Mouse (Mus musculus) midbrain, embryonic 12.5 days (tissue): ENCODE measurements around the gene Gpr62. TPM values are rescaled to one million over a fixed set of nuclear protein-coding genes. Genes with fewer than 3 reads are reported as not detected.

ENCODE experiments used
- ATAC-seq: fragments of 200-750 bp; cut with Nextera tagmentation; 2 replicates; pipeline ENCODE4 v1.8.0; 2017; ENCODE audit warnings: low read depth, moderate TSS enrichment, moderate library complexity; ENCODE audit not compliant: low FRiP score
- H3K27ac ChIP-seq: fragments of 300-500 bp; sonication (generic); replicated peaks from 2 replicates; pipeline ENCODE4 v1.5.1; 2016; ENCODE audit warnings: mild to moderate bottlenecking
- H3K27me3 ChIP-seq: fragments of 300-500 bp; sonication (generic); 2 replicates; pipeline ENCODE4 v1.6.1; 2016; ENCODE audit warnings: mild to moderate bottlenecking
- H3K36me3 ChIP-seq: fragments of 300-500 bp; sonication (generic); 2 replicates; pipeline ENCODE4 v1.6.1; 2016
- H3K4me1 ChIP-seq: fragments of 300-500 bp; sonication (generic); 2 replicates; pipeline ENCODE4 v1.6.1; 2016
- H3K4me2 ChIP-seq: fragments of 300-500 bp; sonication (generic); replicated peaks from 2 replicates; pipeline ENCODE4 v1.6.1; 2016; ENCODE audit warnings: mild to moderate bottlenecking, moderate library complexity
- H3K4me3 ChIP-seq: fragments of 300-500 bp; sonication (generic); 2 replicates; pipeline ENCODE4 v1.5.1; 2016; ENCODE audit warnings: mild to moderate bottlenecking
- H3K9ac ChIP-seq: fragments of 300-500 bp; sonication (generic); replicated peaks from 2 replicates; pipeline ENCODE4 v1.6.1; 2016; ENCODE audit warnings: mild to moderate bottlenecking, moderate library complexity
- H3K9me3 ChIP-seq: fragments of 300-500 bp; sonication (generic); 2 replicates; pipeline ENCODE4 v1.6.1; 2016; ENCODE audit warnings: mild to moderate bottlenecking
- WGBS: fragments of 180-500 bp; shearing (Covaris S2); methylation state at CpG from one replicate; pipeline ENCODE4 v1.1.7; 2016; 5-methylcytosine and 5-hydroxymethylcytosine counted together
- polyA plus RNA-seq: library from polyadenylated mRNA; unstranded; fragments of >200 nt; fragmentation: Nextera tagmentation; extraction: Ambion mirVana; gene quantifications from 2 replicates; pipeline ENCODE4 v1.2.1, GENCODE M21; 2016

Gpr62 gene
- polyA plus RNA-seq, 1 experiment from 2014 or later = 0.71 TPM

DNA sequence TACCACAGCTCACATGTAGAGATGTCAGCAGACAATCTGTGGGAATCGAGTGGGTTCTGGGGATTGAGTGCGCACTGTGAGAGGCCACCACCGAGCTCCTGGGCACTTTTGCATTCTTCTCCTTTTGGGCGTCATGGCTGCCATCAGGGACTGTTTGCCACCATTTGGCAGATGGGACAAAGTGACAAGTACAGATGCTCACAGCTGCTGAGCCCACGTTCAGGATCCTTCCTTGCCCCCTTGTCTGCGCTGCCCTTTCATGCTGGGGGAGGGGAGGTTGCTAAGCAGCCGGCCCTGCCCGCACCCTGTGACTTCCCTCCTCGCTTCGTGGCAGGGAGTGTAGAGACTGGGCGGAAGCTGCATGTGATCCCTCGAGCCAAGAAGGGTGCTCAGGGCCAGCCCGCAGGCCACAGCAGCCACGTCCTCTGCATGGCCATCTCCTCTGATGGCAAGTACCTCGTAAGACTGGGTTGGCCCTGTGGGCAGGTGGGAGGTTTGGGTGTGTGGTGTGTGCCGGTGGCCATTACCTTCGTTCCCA is 16.9 kb upstream of the Gpr62 start:
- H3K4me2 ChIP-seq = no peak overlapping the region
- WGBS = 89% methylated on average over 17 of the region's 17 CpGs
- no peaks in the 10 kb centered on the region for H3K27me3 ChIP-seq
- H3K27ac ChIP-seq = no peak overlapping the region
- H3K9me3 ChIP-seq = no peaks in the 10 kb centered on the region
- no peak overlapping the region for H3K9ac ChIP-seq
- H3K36me3 ChIP-seq = peaks cover 53% of the 10 kb centered on the region
- ATAC-seq = no peak
- peaks cover 11% of the 10 kb centered on the region for H3K4me1 ChIP-seq
- H3K4me3 ChIP-seq = no peak overlapping the region

DNA sequence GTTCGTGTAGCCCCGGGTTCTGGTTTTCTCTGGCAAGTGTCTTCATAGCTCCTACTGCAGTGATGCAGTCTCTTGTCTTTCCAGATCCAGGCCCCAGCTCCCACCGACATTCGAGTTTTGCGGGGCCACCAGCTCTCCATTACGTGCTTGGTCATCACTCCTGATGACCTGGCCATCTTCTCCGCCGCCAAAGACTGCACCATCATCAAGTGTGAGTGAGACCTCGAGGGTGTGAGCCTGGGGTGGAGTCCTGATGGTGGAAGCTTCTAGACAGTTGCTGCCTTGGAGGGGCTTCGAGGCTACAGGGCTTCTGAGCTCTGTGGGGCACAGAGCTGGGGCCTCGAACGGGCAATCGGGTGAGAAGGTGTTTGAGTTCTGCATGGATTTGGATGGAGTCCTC is 15.9 kb upstream of the Gpr62 start:
- H3K27me3 ChIP-seq = no peaks in the 10 kb centered on the region
- H3K9ac ChIP-seq = no peak overlapping the region
- peaks cover 53% of the 10 kb centered on the region for H3K36me3 ChIP-seq
- H3K4me3 ChIP-seq = no peak overlapping the region
- no peak for ATAC-seq
- H3K9me3 ChIP-seq = no peaks in the 10 kb centered on the region
- H3K27ac ChIP-seq = no peak overlapping the region
- 94% methylated on average over 13 of the region's 13 CpGs for WGBS
- H3K4me1 ChIP-seq = peaks cover 14% of the 10 kb centered on the region
- no peak overlapping the region for H3K4me2 ChIP-seq

DNA sequence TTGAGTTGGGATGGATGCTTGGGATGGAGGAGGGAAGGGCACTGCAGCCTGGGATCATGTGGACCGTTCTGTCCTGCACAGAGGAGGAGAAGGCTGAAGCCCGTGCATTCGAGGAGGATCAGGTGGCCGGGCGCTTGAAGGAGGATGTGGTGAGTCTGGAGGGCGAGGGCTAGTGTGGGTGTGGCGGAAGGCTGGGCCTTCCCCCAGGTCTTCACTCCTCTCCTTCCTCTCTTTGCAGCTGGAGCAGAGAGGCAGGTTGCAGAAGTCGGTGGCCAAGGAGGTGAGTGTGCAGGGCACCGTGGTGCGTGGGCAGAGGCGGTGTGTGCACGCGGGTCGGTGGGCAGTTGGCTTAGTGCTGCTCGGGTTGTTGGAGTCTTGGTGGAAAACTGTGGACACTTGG is 15.3 kb upstream of the Gpr62 start:
- Histone ChIP-seq H3K4me3 (no peak overlapping the region), H3K4me1 (peaks cover 20% of the 10 kb centered on the region), H3K4me2 (no peak overlapping the region), H3K27ac (no peak overlapping the region), H3K9ac (no peak overlapping the region), H3K27me3 (no peaks in the 10 kb centered on the region; the same call in 1 of the 2 replicates), H3K9me3 (no peaks in the 10 kb centered on the region), H3K36me3 (peaks cover 51% of the 10 kb centered on the region)
- ATAC-seq = no peak
- WGBS = 94% methylated on average over 14 of the region's 15 CpGs

DNA sequence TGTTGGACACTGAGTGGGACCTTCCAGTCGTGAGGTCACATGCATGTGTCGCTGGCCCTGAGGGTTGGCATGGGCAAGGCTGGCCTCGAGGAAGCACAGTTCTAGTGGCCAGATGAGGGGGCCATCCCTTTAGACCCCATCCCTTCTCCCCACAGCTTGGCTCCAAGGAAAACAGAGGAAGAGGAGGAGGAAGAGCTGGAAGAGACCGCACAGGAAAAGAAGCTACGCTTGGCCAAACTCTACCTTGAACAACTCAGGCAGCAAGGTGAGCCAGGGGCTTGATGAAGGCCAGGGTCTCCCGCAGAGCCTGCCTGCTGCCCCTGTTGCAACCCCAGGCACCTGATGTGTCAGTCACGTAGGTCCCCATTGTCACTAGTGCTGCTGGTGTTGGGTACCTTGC is 14.8 kb upstream of the Gpr62 start:
- WGBS = 95% methylated on average over 7 of the region's 7 CpGs
- H3K9me3 ChIP-seq = no peaks in the 10 kb centered on the region
- no peak overlapping the region for H3K27ac ChIP-seq
- H3K9ac ChIP-seq = no peak overlapping the region
- peaks cover 20% of the 10 kb centered on the region for H3K4me1 ChIP-seq
- H3K4me3 ChIP-seq = no peak overlapping the region
- H3K36me3 ChIP-seq = peaks cover 46% of the 10 kb centered on the region
- H3K27me3 ChIP-seq = no peaks in the 10 kb centered on the region; the same call in 1 of the 2 replicates
- H3K4me2 ChIP-seq = no peak overlapping the region
- no peak for ATAC-seq

DNA sequence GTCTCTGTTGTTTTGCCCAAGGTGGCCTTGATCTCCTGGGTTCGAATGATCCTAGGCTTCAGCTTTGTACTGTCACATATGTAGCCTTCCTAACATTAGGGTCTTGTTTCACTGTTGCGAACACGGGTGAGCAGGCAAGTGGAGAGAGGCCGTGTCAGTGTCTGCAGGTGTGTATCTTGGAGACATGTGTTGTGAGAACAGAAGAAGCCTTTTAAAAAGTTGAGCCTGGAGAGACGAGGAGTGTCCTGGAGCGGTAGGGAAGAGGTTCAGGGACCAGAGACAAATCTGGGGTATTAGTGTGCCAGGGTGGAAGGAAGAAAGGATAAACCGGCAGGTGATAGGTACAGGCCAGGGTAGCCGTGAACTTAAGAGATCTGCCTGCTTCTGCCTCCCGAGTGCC is 12.4 kb upstream of the Gpr62 start:
- H3K27ac ChIP-seq = no peak overlapping the region
- WGBS = 86% methylated on average over 9 of the region's 9 CpGs
- peak overlapping the region; percentile 63 for H3K9ac ChIP-seq
- H3K9me3 ChIP-seq = no peaks in the 10 kb centered on the region
- H3K36me3 ChIP-seq = peaks cover 22% of the 10 kb centered on the region
- H3K27me3 ChIP-seq = peaks cover 7% of the 10 kb centered on the region; the same call in 1 of the 2 replicates
- peak overlapping the region; percentile 78 for H3K4me3 ChIP-seq
- no peak for ATAC-seq
- H3K4me1 ChIP-seq = peaks cover 33% of the 10 kb centered on the region
- H3K4me2 ChIP-seq = peak overlapping the region; percentile 99

DNA sequence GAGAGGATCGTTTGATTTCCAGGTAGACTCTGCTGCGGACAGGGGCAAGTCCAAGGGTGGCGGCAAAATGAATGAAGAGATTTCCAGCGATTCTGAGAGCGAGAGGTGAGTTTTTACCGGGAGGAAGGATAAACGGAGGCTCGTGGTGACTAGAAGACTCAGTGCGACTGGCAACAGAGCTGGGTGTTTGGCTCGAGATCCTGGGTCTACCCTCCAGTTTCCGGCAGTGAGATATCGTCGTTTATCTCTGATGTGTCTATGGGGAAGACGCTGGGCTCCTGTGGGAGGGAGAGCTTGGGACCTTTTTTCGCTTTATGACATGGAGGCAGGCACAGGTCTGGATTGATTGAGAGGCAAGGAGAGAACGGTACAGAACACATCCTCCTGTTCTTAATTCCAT is 11.9 kb upstream of the Gpr62 start:
- no peak for ATAC-seq
- Histone ChIP-seq H3K9ac (peak overlapping the region; percentile 63), H3K4me2 (peak overlapping the region; percentile 99), H3K9me3 (no peaks in the 10 kb centered on the region), H3K4me3 (peak overlapping the region; percentile 78), H3K4me1 (peaks cover 33% of the 10 kb centered on the region), H3K27ac (no peak overlapping the region), H3K36me3 (peaks cover 17% of the 10 kb centered on the region), H3K27me3 (peaks cover 10% of the 10 kb centered on the region; the same call in 1 of the 2 replicates)
- WGBS = 6% methylated on average over 16 of the region's 16 CpGs

DNA sequence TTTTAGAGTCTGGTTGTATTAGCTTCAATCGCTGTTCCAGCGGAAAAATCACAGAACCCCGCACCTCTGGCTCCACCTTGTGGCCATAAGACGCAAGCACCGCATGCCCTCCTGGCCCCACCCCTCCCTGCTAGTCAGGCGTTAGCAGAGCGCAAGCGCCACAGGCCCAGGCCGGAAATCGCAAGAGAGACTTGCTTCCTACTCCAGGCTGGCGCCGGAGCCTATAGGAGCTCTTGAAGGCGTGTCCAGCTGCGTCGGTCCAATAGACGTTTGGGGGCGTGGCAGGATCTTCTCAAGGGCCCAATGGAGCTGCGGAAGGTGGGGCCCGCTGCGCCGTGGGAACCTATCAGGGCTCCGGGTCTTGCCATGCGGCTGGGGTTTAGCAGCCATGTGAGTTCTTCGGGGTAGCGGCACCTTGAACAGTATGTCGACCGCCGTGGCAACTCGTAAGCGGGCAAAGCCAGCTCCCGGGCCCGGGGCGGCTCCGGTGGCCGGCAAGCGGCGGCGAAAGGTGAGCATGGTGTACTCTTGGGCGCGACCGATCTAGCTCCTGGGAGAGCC is 11.3 kb upstream of the Gpr62 start, which contains the start of gene Parp3:
TSS of gene Parp3 (minus strand) at position 26 of the 561 bp plus-strand sequence.
- Histone ChIP-seq H3K27me3 (peaks cover 14% of the 10 kb centered on the region; the same call in 1 of the 2 replicates), H3K4me2 (peak within 1 kb of the TSS; percentile 99), H3K27ac (0 out of 2 replicates have a peak within 1 kb of the TSS, but pooled peaks have one; percentile 15), H3K4me1 (peaks cover 34% of the 10 kb centered on the region), H3K9ac (peak within 1 kb of the TSS; percentile 63), H3K9me3 (no peaks in the 10 kb centered on the region), H3K4me3 (peak within 1 kb of the TSS; percentile 78), H3K36me3 (peaks cover 14% of the 10 kb centered on the region)
- peak; percentile 97 for ATAC-seq
- WGBS = under 1% methylated on average over 41 of the region's 41 CpGs

DNA sequence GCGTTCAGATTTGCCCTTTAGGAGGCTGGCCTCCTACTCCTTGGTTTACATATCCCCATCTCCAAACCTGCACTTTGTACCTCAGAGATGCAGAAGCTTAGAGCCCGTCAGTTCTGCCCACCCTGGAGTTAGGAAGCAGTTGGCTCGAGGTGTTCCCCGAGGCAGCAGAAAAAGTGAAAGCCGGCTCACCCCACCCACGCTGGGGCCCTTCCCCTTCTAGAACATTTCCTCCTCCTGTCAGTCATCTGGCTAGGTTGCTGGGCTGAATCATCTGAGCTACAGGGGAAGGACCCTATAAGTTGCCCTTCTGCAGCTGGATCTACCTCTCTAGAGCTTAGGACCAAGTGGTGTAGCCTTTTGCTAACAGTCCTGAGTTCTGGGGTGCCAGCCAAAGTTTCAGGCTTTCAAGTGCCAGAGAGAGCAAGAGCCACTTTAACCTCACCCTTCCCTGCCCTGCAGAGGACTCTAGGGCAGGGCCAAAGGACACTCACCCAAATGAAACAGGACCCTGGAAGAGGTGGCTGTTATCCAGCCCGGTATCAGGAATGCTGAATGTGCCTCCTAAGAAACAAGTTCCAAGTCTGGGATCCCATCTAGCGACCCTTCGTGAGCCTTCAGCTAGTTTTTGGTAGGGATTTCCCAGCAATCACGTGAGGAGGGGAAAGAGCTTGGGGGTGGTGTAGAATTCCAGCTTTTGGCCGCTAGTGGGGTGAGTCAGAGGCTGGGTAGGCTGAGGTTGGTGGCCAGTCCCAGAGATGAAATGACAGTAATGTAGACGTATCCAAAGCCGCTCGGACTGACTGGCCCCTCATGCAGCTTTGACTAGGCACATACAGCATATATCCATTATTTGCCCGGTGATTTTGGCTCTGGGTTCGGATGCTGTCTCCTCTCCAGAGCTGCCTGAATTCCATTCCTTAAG is 10.5 kb upstream of the Gpr62 start:
- Histone ChIP-seq H3K9ac (peak overlapping the region; percentile 11; the same call in 1 of the 2 replicates), H3K4me1 (peaks cover 38% of the 10 kb centered on the region), H3K9me3 (no peaks in the 10 kb centered on the region), H3K4me2 (peak overlapping the region; percentile 27), H3K27me3 (peaks cover 14% of the 10 kb centered on the region; the same call in 1 of the 2 replicates), H3K4me3 (peak overlapping the region; percentile 78; the same call in 1 of the 2 replicates), H3K27ac (0 out of 2 replicates have a peak overlapping the region, but pooled peaks have one; percentile 15), H3K36me3 (peaks cover 7% of the 10 kb centered on the region)
- no peak for ATAC-seq
- WGBS = 38% methylated on average over 16 of the region's 16 CpGs

DNA sequence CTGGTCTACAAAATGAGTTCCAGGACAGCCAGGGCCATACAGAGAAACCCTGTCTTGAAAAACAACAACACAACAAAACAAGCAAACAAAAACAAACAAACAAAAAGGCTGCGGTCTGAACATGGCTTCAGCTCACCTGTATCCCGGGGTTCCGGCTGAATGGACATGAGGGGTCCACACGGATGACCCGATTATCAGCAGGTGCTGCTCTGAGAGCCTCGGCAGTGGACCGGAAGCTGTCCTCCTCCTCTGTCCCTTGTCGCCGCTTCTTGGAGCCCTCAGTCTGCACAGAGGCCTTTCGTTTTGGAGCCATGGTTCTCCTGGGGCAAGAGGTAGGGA is 9.9 kb upstream of the Gpr62 start, which contains the start of gene Rrp9:
TSS of gene Rrp9 (plus strand) at position 301 of the 339 bp plus-strand sequence.
- H3K27me3 ChIP-seq = peaks cover 14% of the 10 kb centered on the region; the same call in 1 of the 2 replicates
- peak within 1 kb of the TSS; percentile 27 for H3K4me2 ChIP-seq
- H3K4me1 ChIP-seq = peaks cover 38% of the 10 kb centered on the region
- peak within 1 kb of the TSS; percentile 78; the same call in 1 of the 2 replicates for H3K4me3 ChIP-seq
- WGBS = 84% methylated on average over 10 of the region's 10 CpGs
- no peak for ATAC-seq
- H3K9me3 ChIP-seq = no peaks in the 10 kb centered on the region
- H3K9ac ChIP-seq = peak within 1 kb of the TSS; percentile 11
- 0 out of 2 replicates have a peak within 1 kb of the TSS, but pooled peaks have one; percentile 15 for H3K27ac ChIP-seq
- 0 out of 2 replicates have a peak, but pooled peaks cover 1% of the 10 kb centered on the region for H3K36me3 ChIP-seq

DNA sequence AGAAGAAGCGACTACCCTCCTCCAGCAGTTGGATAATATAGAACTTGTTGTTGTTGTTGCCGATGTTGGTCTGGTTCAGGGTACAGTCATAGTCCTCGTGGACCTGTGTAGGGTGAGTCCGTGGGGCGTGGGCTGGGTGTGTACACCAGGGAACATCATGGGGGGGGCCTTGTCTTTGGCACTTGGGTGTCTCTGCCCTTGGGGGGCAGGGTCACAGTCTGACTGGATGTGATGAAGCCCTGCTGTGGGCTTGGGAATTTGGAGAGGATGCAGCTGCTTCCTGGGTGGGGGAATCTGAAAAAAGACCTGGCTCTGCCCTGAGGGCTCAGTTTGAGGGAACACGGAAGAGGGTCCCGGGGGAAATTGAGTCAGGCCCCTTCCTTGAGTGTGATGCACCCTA is 9.3 kb upstream of the Gpr62 start:
- Histone ChIP-seq H3K9ac (no peak overlapping the region; the same call in 1 of the 2 replicates), H3K9me3 (no peaks in the 10 kb centered on the region), H3K27ac (no peak overlapping the region), H3K4me2 (no peak overlapping the region), H3K4me1 (peaks cover 38% of the 10 kb centered on the region), H3K27me3 (peaks cover 14% of the 10 kb centered on the region; the same call in 1 of the 2 replicates), H3K36me3 (no peaks in the 10 kb centered on the region), H3K4me3 (no peak overlapping the region)
- ATAC-seq = no peak
- WGBS = 56% methylated on average over 7 of the region's 7 CpGs

DNA sequence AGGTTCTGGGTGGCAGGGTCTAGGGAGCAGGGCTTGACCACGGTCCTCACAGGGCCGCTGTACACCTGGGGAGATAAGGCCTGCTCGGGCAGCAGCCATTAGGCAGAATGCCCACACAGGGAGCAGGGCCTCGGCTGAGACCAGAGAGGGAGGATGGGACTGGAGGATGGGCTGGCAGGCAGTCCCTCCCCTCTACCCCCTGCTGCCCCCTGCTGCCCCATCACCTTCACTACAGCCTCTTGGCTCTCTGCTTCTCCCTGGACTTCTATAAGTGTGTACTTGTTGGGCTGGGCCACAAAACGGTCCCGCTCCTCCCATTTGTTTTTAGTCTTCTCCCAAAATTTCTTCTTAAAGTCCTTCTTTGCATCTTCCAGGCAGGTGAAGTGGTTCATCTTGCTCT is 8.7 kb upstream of the Gpr62 start:
- ATAC-seq = 0 out of 2 replicates have a peak, but pooled peaks have one; percentile 10
- Histone ChIP-seq H3K4me1 (peaks cover 38% of the 10 kb centered on the region), H3K27me3 (peaks cover 14% of the 10 kb centered on the region; the same call in 1 of the 2 replicates), H3K4me2 (peak overlapping the region; percentile 18; the same call in 1 of the 2 replicates), H3K9me3 (no peaks in the 10 kb centered on the region), H3K9ac (no peak overlapping the region; the same call in 1 of the 2 replicates), H3K36me3 (no peaks in the 10 kb centered on the region), H3K4me3 (no peak overlapping the region), H3K27ac (no peak overlapping the region)
- 3% methylated on average over 6 of the region's 6 CpGs for WGBS
